Mouse (Mus musculus) embryonic facial prominence, embryonic 12.5 days (tissue): ENCODE data around the gene Chchd6. TPM values are rescaled to one million over a fixed set of nuclear protein-coding genes. Genes with fewer than 3 reads are reported as not detected.

Experiments used
- ATAC-seq: fragments of 200-750 bp; cut with Nextera tagmentation; 2 replicates; pipeline ENCODE4 v1.8.0; 2017; ENCODE audit not compliant: insufficient number of reproducible peaks, insufficient read depth, low FRiP score, low TSS enrichment
- H3K27ac ChIP-seq: fragments of 300-500 bp; sonication (generic); 2 replicates; pipeline ENCODE4 v1.5.1; 2016; ENCODE audit warnings: mild to moderate bottlenecking
- H3K27me3 ChIP-seq: fragments of 300-500 bp; sonication (generic); 2 replicates; pipeline ENCODE4 v1.6.1; 2016; ENCODE audit warnings: mild to moderate bottlenecking, moderate library complexity
- H3K36me3 ChIP-seq: fragments of 300-500 bp; sonication (generic); 2 replicates; pipeline ENCODE4 v1.6.1; 2016; ENCODE audit warnings: mild to moderate bottlenecking
- H3K4me1 ChIP-seq: fragments of 300-500 bp; sonication (generic); 2 replicates; pipeline ENCODE4 v1.6.1; 2016
- H3K4me2 ChIP-seq: fragments of 300-500 bp; sonication (generic); replicated peaks from 2 replicates; pipeline ENCODE4 v1.6.1; 2016; ENCODE audit warnings: mild to moderate bottlenecking, moderate library complexity
- H3K4me3 ChIP-seq: fragments of 300-500 bp; sonication (generic); 2 replicates; pipeline ENCODE4 v1.5.1; 2016; ENCODE audit warnings: mild to moderate bottlenecking
- H3K9ac ChIP-seq: fragments of 300-500 bp; sonication (generic); 2 replicates; pipeline ENCODE4 v1.6.1; 2016; ENCODE audit warnings: mild to moderate bottlenecking, moderate library complexity
- H3K9me3 ChIP-seq: fragments of 300-500 bp; sonication (generic); 2 replicates; pipeline ENCODE4 v1.6.1; 2016; ENCODE audit warnings: mild to moderate bottlenecking, moderate library complexity
- WGBS: fragments of 180-500 bp; shearing (Covaris S2); methylation state at CpG from one replicate; pipeline ENCODE4 v1.1.7; 2016; 5-methylcytosine and 5-hydroxymethylcytosine counted together
- polyA plus RNA-seq: library from polyadenylated mRNA; unstranded; fragments of >200 nt; fragmentation: Nextera tagmentation; extraction: Ambion mirVana; gene quantifications from 2 replicates; pipeline ENCODE4 v1.2.1, GENCODE M21; 2016

The Chchd6 gene
- polyA plus RNA-seq, 1 experiment from 2014 or later = 55.9 TPM

DNA sequence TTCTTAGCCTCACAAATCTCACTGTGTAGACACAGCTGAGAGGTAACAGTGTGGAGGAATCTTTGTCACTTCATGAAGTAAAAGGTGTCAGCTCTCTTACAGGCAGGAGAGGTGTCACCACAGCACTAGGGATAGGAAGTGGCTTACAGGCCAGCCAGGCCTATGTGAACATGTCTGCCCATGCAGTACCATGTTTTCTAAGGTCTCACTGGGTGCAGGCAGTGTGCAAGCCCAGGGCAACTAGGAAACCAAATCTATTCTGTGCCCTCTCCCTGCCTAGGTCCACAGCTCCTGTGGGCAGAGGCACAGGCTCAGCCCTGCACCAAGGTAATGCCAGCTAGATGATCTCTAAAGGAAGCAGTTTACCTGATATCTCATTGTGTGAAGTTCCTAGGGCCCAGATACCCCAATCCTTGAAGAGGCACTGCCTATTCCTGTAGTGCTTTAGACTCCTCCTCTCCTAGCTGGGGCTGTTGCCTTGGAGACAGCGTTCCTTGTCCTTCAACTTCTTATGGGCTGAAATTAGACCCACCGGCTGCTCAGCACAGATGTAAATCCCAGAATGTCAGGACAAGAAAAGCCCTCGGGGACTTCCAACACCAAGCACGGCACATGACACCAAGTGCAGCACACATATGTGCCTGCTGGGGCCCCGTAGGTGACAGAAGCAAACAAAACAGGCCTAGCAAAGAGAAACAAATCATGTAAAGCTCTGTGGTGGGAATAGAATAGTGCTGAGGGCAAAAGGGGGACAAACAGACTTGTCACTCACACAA, 10.6 kb downstream of the Chchd6 start:
- Histone ChIP-seq H3K27ac (no peak overlapping the region), H3K4me3 (no peak overlapping the region), H3K36me3 (no peaks in the 10 kb centered on the region), H3K9ac (no peak overlapping the region), H3K4me2 (no peak overlapping the region), H3K27me3 (no peaks in the 10 kb centered on the region), H3K9me3 (no peaks in the 10 kb centered on the region), H3K4me1 (peaks cover 12% of the 10 kb centered on the region)
- peak; percentile 69 for ATAC-seq
- 17% methylated on average over 5 of the region's 5 CpGs for WGBS

DNA sequence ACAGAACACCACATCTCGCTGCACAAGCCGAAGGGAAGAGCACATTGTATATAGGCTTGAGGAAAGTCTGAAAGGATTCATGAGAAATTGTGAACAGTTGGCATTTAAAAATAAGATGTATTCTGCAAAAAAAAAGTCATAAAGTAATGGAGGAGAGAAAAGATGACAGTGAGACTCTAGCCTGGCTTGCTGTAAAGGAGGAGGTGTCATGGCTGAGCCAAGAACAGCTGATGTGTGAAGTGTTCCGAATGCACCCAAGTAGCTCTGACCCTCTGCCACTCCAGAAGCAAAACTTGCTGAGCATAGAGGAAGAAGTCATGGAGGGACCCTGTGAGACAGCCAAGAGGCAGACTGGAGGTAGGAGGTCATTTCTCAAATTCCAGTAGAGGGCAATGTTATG, 12.3 kb downstream of the Chchd6 start:
- H3K4me2 ChIP-seq = no peak overlapping the region
- ATAC-seq = no peak
- H3K9me3 ChIP-seq = no peaks in the 10 kb centered on the region
- no peaks in the 10 kb centered on the region for H3K27me3 ChIP-seq
- H3K36me3 ChIP-seq = no peaks in the 10 kb centered on the region
- H3K27ac ChIP-seq = no peak overlapping the region
- no peak overlapping the region for H3K9ac ChIP-seq
- no peak overlapping the region for H3K4me3 ChIP-seq
- H3K4me1 ChIP-seq = peaks cover 12% of the 10 kb centered on the region
- WGBS = 90% methylated on average over 3 of the region's 3 CpGs

DNA sequence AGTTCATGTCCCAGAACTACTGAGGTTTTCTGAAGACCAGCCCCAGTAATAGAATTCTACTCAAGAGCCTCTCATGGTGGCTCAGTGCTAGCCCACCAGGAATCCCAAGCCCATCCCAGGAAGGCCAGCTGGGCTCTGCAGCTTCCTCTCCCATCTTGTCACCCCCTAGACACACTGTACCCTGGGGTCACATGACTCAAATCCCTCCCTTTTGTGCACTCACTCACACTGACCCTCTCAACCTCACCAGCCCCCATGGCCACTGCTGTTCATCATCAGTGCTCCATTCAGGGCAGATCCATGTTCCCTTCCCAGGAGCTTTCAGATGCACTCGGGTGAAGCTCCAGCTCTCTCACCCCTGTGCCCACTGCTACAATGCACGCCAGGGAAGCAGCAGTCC, 20.8 kb downstream of the Chchd6 start:
- Histone ChIP-seq H3K9me3 (no peaks in the 10 kb centered on the region), H3K27ac (no peak overlapping the region), H3K4me3 (no peak overlapping the region), H3K4me2 (no peak overlapping the region), H3K4me1 (0 out of 2 replicates have a peak, but pooled peaks cover 3% of the 10 kb centered on the region), H3K27me3 (no peaks in the 10 kb centered on the region), H3K9ac (no peak overlapping the region), H3K36me3 (no peaks in the 10 kb centered on the region)
- no peak for ATAC-seq
- 70% methylated on average over 2 of the region's 2 CpGs for WGBS

DNA sequence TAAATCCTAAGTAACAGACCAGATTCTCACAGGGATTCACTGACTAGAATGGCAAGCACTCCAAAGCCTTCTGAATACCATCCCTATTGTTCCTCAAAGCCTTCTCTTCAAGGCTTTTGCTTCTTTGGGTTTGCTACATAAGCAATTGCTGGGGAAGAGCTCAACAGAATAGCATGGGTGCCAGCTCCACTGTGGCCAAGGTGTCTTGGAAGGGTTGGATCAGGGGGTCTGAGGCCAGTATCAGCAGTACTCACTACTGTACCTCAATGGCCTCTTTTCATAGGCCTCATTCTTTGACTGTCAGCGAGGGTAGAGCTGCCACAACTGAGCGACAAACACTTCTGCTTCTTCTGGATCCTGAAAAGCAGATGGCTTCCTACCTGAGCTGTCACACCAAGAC, 21.7 kb downstream of the Chchd6 start:
- Histone ChIP-seq H3K9me3 (no peaks in the 10 kb centered on the region), H3K4me2 (no peak overlapping the region), H3K36me3 (no peaks in the 10 kb centered on the region), H3K4me3 (no peak overlapping the region), H3K27ac (no peak overlapping the region), H3K9ac (no peak overlapping the region), H3K4me1 (0 out of 2 replicates have a peak, but pooled peaks cover 3% of the 10 kb centered on the region), H3K27me3 (no peaks in the 10 kb centered on the region)
- ATAC-seq = no peak
- WGBS = 89% methylated on average over 2 of the region's 2 CpGs

DNA sequence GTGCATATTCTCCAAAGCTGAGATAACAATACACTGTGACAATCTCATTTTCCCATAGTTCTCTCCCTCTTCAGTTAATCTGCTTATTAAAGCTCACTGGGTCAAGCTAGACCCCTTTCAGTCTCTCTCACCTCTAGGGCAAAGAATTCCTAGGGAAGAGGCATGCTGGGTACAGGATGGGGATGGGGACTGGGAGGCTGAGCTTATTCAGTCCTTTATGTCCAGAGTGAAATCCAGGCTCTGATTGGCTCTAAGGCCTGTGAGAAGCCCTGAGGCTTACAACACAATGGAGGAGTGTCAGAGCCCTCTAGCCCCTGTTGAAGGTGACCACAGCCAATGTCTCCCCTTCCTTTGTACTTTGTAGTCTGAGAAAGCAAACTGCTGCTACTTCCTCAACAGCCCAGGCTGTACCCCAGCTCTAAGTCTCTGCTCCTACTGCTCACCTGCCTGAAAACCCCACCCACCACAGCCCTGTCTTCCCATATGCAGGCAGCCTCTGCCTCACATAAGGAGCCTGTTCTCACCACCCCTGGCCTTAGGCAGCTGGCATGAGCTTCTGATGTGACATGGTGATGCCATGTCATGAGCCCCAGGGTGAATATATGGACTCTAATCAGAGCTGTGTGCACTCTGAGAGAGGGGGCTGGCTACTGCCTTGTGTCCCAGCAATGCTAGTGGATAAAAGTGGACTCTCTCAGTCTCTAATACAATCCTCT, 22.4 kb downstream of the Chchd6 start:
- ATAC-seq = no peak
- Histone ChIP-seq H3K4me2 (no peak overlapping the region), H3K4me3 (no peak overlapping the region), H3K27ac (no peak overlapping the region), H3K4me1 (0 out of 2 replicates have a peak, but pooled peaks cover 3% of the 10 kb centered on the region), H3K9ac (no peak overlapping the region), H3K27me3 (no peaks in the 10 kb centered on the region), H3K9me3 (no peaks in the 10 kb centered on the region), H3K36me3 (no peaks in the 10 kb centered on the region)

DNA sequence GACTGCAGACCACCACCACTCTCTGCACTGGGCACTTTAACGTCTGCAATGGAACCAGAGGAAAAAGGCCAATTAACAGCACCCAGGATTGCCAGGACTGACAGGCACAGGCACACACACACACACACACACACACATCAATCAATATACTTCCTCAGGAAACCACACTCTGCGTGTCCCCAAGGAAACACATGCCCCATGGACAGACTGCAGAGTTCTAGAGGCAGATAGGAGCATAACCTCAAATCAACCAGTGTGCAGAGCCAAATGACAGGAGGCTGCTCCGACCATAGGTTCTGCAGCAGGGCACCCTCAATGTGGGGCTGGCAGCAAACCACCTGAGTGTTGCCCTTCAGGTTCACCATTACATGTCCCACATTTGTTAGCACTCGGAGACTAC, 26.1 kb downstream of the Chchd6 start:
- Histone ChIP-seq H3K9me3 (no peaks in the 10 kb centered on the region), H3K27ac (no peak overlapping the region), H3K27me3 (no peaks in the 10 kb centered on the region), H3K9ac (no peak overlapping the region), H3K4me2 (no peak overlapping the region), H3K36me3 (no peaks in the 10 kb centered on the region), H3K4me3 (no peak overlapping the region), H3K4me1 (no peaks in the 10 kb centered on the region)
- 73% methylated on average over 4 of the region's 4 CpGs for WGBS
- ATAC-seq = no peak

DNA sequence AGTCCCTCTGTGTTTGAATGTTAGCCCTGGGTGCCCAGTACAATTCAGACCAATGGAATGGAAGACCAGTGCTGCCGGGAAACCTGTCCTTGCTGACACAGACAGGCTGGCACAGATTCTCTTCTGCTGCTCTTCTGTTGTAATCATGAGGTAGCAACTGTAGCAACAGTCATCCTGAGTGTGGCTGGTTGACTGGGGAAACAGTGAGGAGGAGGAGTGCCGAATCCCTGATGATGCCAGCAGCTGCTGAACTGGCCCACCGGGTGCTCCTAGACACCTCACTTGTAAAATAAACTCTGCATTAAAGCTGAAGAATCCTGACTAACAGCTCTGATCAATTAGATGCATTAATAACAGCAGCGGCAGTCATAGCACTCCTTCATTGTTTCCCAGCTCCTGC, 28.7 kb downstream of the Chchd6 start:
- ATAC-seq = no peak
- Histone ChIP-seq H3K27ac (no peak overlapping the region), H3K9me3 (no peaks in the 10 kb centered on the region), H3K27me3 (no peaks in the 10 kb centered on the region), H3K4me2 (no peak overlapping the region), H3K36me3 (no peaks in the 10 kb centered on the region), H3K4me1 (no peaks in the 10 kb centered on the region), H3K9ac (no peak overlapping the region), H3K4me3 (no peak overlapping the region)
- 67% methylated on average over 4 of the region's 4 CpGs for WGBS

DNA sequence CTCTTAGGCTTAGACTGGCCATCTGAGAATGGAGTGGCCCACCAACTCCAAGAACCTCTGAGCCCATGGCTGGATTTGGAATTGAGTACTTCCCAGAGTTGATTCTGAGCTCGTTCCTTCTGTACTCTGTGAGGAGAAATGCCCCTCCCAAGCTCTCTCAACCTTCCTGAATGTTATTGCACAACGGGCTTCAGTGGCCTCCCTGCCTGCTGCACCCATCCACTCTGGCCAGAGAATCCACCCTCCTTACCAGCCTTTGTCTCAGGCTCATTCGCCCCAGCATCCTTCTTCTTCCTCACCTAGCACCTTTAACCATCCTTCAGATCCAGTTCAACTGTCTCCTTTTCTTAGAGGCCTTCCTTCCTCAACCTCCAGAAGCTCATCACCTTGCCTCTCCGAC, 32.1 kb downstream of the Chchd6 start:
- WGBS = 86% methylated on average over 4 of the region's 4 CpGs
- Histone ChIP-seq H3K36me3 (no peaks in the 10 kb centered on the region), H3K4me2 (no peak overlapping the region), H3K27me3 (no peaks in the 10 kb centered on the region), H3K9ac (no peak overlapping the region), H3K9me3 (no peaks in the 10 kb centered on the region), H3K4me3 (no peak overlapping the region), H3K4me1 (no peaks in the 10 kb centered on the region), H3K27ac (no peak overlapping the region)
- ATAC-seq = no peak

DNA sequence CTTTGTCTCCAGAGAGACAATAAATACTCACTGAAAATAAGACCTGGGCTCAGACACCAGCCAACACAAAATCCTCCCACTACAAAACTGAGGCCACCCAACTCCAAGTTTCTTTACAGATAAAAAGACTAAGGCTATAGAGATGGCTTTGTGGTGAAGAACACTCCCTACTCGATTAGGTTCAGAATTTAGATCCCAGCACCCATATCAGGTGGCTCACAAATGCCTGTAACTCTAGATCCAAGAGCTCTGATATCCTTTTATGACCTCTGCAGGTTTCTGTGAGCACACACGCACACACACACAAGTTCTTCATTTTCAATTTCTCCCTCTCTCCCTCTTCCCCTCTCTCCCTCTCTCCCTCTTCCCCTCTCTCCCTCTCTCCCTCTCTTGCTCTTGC, 34.6 kb downstream of the Chchd6 start:
- Histone ChIP-seq H3K27me3 (no peaks in the 10 kb centered on the region), H3K27ac (no peak overlapping the region), H3K4me3 (no peak overlapping the region), H3K36me3 (no peaks in the 10 kb centered on the region), H3K9me3 (no peaks in the 10 kb centered on the region), H3K4me2 (no peak overlapping the region), H3K4me1 (no peaks in the 10 kb centered on the region), H3K9ac (no peak overlapping the region)
- 72% methylated on average over 2 of the region's 2 CpGs for WGBS
- no peak for ATAC-seq

DNA sequence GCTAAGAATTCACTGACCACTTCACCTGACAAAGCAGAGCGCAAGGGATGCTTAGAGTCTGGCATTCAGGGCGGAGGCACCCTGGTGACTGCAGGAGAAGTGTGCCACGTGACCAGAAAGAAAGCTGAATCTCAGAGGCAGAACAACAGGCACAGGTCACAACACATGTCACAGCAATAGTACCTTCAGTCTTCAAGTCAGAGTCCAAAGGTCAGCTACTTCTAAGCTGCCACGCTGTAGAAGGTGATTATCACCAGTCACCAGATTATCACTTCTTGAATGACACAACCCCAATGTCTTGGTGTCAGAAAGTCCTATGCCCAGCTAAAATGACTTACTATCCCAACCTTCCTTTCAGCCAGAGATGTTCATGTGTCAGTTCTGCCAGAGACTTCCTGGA, 37.8 kb downstream of the Chchd6 start:
- no peaks in the 10 kb centered on the region for H3K4me1 ChIP-seq
- no peak overlapping the region for H3K4me3 ChIP-seq
- H3K9ac ChIP-seq = no peak overlapping the region
- WGBS = 73% methylated on average over 4 of the region's 4 CpGs
- H3K36me3 ChIP-seq = no peaks in the 10 kb centered on the region
- H3K27me3 ChIP-seq = no peaks in the 10 kb centered on the region
- H3K9me3 ChIP-seq = no peaks in the 10 kb centered on the region
- no peak overlapping the region for H3K27ac ChIP-seq
- no peak for ATAC-seq
- no peak overlapping the region for H3K4me2 ChIP-seq

DNA sequence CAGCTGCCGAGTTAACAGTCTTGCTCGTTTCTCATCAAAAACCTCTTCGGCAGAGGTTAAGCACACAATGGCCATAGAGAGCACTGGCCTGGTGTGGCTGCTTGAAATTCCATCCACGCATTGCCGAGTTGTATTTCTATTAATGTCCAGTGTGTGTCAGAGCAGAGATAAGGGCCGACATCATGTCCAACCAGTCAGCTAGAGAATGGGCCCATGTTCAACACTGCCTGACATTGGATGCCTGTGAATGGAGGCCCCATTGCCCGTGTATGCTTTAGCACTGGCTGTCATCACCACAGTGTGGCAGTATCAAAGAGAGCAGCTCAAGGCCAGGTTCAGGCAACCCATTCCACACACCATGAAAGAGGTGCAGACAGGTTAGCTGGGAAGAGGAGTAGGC, 38.9 kb downstream of the Chchd6 start:
- WGBS = 65% methylated on average over 7 of the region's 7 CpGs
- Histone ChIP-seq H3K9ac (no peak overlapping the region), H3K27me3 (no peaks in the 10 kb centered on the region), H3K4me3 (no peak overlapping the region), H3K9me3 (no peaks in the 10 kb centered on the region), H3K4me1 (no peaks in the 10 kb centered on the region), H3K27ac (no peak overlapping the region), H3K4me2 (no peak overlapping the region), H3K36me3 (no peaks in the 10 kb centered on the region)
- no peak for ATAC-seq

DNA sequence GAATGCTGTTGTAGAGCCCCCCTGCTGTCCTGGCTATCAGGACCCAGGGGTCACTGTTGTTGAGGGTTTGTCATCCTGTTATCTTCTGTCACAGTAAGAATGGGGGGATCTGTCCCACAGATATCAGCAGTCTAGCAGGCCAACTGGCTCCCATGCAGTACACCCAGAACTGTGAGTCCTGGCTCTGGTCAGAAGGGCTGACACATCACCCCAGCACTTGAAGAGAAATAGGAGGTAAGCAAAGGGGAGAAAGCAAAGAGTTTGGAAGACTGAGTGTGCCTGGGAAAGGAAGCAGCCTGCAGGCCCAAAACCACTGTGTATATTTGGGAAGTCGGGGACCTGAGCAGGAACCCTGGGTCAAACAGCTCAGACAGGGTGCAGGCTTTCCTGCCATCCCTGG, 39.5 kb downstream of the Chchd6 start:
- Histone ChIP-seq H3K27me3 (no peaks in the 10 kb centered on the region), H3K9me3 (no peaks in the 10 kb centered on the region), H3K4me2 (no peak overlapping the region), H3K36me3 (no peaks in the 10 kb centered on the region), H3K9ac (no peak overlapping the region), H3K27ac (no peak overlapping the region), H3K4me3 (no peak overlapping the region), H3K4me1 (no peaks in the 10 kb centered on the region)
- ATAC-seq = no peak
- WGBS = 70% methylated on average over 1 of the region's 1 CpGs
